Mouse (Mus musculus): ENCODE measurements around the gene Gnai2. TPM values are rescaled to one million over a fixed set of nuclear protein-coding genes. Genes with fewer than 3 reads are reported as not detected.
"Not testable (repeated sequence)": the region's sequence is repeated elsewhere in the genome, so short reads cannot be mapped to it uniquely, and the experiment has no call there.

Gnai2 gene
- polyA plus RNA-seq, 3 experiments from 2014 or later = 136 to 264 (median 154) TPM

DNA sequence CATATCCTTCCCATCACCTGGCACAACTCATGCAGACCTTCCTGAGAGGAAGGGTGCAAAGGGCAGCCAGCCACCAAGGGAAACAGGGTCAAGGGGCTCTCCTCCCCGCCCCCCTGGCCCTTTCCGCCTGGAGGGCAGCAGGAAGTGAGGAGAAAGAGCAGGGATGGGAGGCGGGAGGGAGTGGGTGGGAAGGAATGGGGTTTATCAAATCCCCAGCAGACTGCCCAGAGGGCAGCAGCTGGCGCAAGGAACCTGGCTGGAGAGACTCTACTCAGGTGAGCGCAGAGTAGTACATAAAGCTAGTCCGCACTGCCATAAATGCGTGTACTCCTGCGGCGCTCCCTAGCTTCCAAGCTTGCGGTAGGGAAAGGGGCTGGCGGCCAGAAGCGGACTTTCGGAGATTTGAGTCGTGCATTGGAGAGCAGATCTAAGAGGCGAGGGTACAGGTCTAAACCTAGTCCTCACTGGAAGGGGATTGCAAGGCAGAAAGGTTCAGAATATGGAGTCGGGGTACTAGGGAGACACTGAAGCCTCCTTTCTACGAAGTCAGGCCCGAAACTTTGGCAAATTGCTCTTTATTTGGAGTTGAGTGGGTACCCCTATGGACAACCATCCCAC lies 67.4 kb downstream of the Gnai2 start, which contains the start of gene Hyal2:
Hyal2 (plus strand) TSS at position 244 of the 618 bp plus-strand sequence.
- ATAC-seq = no peak

DNA sequence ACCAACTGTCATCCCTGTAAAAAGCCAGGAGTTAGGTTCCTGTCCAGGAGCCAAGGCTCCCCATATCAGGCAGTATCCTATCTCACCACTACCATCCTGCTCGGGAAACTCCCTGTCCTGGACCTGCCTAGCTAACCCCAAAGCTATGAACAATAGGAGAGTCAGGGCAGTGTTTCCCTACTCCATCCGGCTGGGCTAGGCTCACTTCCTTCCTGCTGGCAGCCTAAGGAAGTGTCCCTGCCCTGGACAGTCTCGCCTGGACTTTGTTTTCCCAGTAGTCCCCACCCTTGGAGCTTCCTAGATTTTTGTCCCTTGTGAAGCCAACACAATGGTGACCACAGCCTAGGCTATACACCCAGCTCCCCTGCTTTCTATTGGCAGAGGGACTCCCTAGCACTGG lies 68.3 kb downstream of the Gnai2 start:
- ATAC-seq = no peak

DNA sequence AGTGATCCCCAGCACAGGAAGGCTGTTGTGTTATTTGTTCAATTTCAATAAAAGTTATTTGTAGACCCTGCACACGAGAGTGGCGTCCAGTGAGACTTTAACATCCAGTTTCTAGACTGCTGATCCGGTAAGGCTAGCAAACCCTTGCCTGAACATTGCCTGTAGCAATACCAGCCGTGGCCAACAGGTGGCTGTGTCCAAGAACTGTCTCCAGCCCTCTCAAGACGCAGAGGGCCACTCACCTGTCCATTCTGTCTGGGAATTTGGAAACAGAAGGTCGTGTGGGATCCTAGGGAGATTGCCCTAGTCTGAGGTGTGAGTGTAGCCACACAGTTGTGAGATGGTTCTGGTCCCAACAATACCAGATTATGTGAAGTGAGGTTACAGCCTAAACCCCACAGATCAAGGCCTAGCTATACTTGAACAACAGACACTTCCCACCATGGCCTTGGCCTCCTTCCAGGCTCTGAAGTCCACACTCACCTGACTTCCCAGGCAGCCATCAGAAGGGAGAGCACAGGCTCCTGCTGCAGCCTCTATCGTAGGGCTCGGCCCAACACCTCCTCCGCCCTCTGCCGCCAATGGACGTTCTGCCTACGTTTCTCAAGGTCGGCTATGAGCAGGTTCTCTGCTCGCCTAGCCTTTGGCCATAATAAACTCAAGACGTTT lies 69.0 kb downstream of the Gnai2 start:
- ATAC-seq = no peak

DNA sequence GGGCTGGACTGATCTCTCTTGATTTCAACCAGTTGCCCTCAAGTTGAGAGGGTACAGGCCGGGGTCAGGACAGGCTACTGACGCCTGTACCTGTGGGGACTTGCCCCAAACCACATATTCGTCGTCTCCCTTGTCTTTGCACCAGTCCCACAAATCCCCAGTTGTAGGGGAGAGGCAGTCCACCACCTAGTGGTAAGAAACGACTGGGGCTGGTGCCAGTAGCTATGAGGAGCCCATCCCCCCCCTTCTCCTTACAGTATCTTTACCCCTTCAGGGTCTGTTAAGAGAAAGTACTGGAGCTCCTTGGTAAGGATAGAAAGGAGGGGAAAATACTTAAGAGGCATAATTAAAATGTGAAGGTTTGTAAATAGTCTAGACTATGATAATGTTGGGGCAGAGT lies 69.6 kb downstream of the Gnai2 start:
- not testable (repeated sequence) for ATAC-seq

Other genes starting within 250 kb of the Gnai2 start
- gene Cacna2d2, start 235.8 kb downstream of the Gnai2 start, polyA plus RNA-seq (2017; shearing (Covaris generic)) = under 1 TPM in 2 of 3 experiments, not detected in 1; 0.19 to 0.44 TPM
- 10 to 100 TPM; 17.5 to 28.0 (median 19.6) TPM for gene Tmem115, start 101.4 kb downstream of the Gnai2 start, polyA plus RNA-seq (2017; shearing (Covaris generic))
- 10 to 100 TPM; 66.5 to 78.0 (median 67.2) TPM for gene Cyb561d2, start 93.2 kb downstream of the Gnai2 start, polyA plus RNA-seq (2017; shearing (Covaris generic))
- gene Nprl2, start 93.1 kb downstream of the Gnai2 start, polyA plus RNA-seq (2017; shearing (Covaris generic)) = 10 to 100 TPM; 48.4 to 55.1 (median 54.4) TPM
- 1 to 10 TPM; 1.8 to 2.9 (median 2.1) TPM for gene Zmynd10, start 88.1 kb downstream of the Gnai2 start, polyA plus RNA-seq (2017; shearing (Covaris generic))
- gene Rassf1, start 83.8 kb downstream of the Gnai2 start, polyA plus RNA-seq (2017; shearing (Covaris generic)) = 10 to 100 TPM; 77.8 to 84.6 (median 82.3) TPM
- 1 to 10 TPM; 5.3 to 8.5 (median 7.7) TPM for gene Tusc2, start 72.1 kb downstream of the Gnai2 start, polyA plus RNA-seq (2017; shearing (Covaris generic))
- gene Hyal2, start 67.4 kb downstream of the Gnai2 start, polyA plus RNA-seq (2017; shearing (Covaris generic)) = 10 to 100 TPM in 2 of 3 experiments, 1 to 10 TPM in 1; 8.2 to 13.9 (median 10.3) TPM
- gene Hyal1, start 58.4 kb downstream of the Gnai2 start, polyA plus RNA-seq (2017; shearing (Covaris generic)) = 1 to 10 TPM; 2.9 to 7.0 (median 5.8) TPM
- 10 to 100 TPM; 13.8 to 23.8 (median 19.2) TPM for gene Naa80, start 56.5 kb downstream of the Gnai2 start, polyA plus RNA-seq (2017; shearing (Covaris generic))
- gene Hyal3, start 54.5 kb downstream of the Gnai2 start, polyA plus RNA-seq (2017; shearing (Covaris generic)) = 1 to 10 TPM in 1 of 3 experiments, under 1 TPM in 2; 0.59 to 1.7 (median 0.94) TPM
- 10 to 100 TPM; 13.7 to 32.0 (median 31.7) TPM for gene Ifrd2, start 47.7 kb downstream of the Gnai2 start, polyA plus RNA-seq (2017; shearing (Covaris generic))
- not detected for gene Sema3b, start 26.1 kb downstream of the Gnai2 start, polyA plus RNA-seq (2017; shearing (Covaris generic))
- not detected for gene Slc38a3, start 34.2 kb upstream of the Gnai2 start, polyA plus RNA-seq (2017; shearing (Covaris generic))
- gene Gnat1, start 44.3 kb upstream of the Gnai2 start, polyA plus RNA-seq (2017; shearing (Covaris generic)) = 1 to 10 TPM in 1 of 3 experiments, under 1 TPM in 1, not detected in 1; 0.58 to 1.1 TPM
- gene Sema3f, start 75.1 kb upstream of the Gnai2 start, polyA plus RNA-seq (2017; shearing (Covaris generic)) = not detected
- 100 to 1,000 TPM; 305 to 399 (median 332) TPM for gene Rbm5, start 135.6 kb upstream of the Gnai2 start, polyA plus RNA-seq (2017; shearing (Covaris generic))
- gene Rbm6, start 237.9 kb upstream of the Gnai2 start, polyA plus RNA-seq (2017; shearing (Covaris generic)) = 100 to 1,000 TPM in 2 of 3 experiments, 10 to 100 TPM in 1; 74.5 to 126 (median 101) TPM